Mouse (Mus musculus): ENCODE results near the gene Rin3.

- TF ChIP-seq POLR2A (IDR thresholded peaks at IDR 0.05; ENCODE audit: borderline replicate concordance, extremely low read depth, low read depth, low read length) (no peak), CTCF (IDR thresholded peaks at IDR 0.05; ENCODE audit: insufficient read depth, low read length) (no peak)
These were observed 50.3 kb downstream of the Rin3 start for GRCm38 (mm10) chr12:102333101-102333500.
